Mouse (Mus musculus) stomach, postnatal 0 days (tissue): ENCODE results near the gene Taar4.

ENCODE experiments used
- CTCF ChIP-seq: IDR thresholded peaks from 2 replicates; pipeline ENCODE4 v1.5.1; 2016; ENCODE audit warnings: antibody characterized with exemption, low read depth, mild to moderate bottlenecking, moderate library complexity
- EP300 ChIP-seq: optimal IDR thresholded peaks from 2 replicates; pipeline ENCODE3; 2016; ENCODE audit warnings: antibody characterized with exemption

DNA sequence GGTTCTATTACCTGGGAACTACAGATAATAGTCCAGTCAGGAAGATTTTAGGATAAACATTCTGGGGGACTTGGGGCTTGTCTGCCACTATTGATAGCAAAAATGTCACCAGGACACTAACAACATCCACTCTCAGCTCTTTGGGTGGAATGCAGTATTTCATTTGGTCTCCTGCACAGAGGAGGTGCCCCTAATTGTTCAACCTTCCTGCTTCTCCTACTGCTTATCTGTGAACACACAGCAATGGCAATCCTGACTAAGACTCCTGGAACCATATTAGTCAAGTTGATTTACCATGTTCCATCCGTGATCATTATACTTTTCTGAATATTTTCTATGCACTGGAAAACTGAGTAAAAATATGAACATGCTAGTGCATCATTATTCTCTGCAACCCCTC, 47.8 kb downstream of the Taar4 start:
- TF ChIP-seq EP300 (no peak), CTCF (no peak)
